Comparison of ENCODE assay signal across 10 mouse cellular contexts in the genomic region with DNA sequence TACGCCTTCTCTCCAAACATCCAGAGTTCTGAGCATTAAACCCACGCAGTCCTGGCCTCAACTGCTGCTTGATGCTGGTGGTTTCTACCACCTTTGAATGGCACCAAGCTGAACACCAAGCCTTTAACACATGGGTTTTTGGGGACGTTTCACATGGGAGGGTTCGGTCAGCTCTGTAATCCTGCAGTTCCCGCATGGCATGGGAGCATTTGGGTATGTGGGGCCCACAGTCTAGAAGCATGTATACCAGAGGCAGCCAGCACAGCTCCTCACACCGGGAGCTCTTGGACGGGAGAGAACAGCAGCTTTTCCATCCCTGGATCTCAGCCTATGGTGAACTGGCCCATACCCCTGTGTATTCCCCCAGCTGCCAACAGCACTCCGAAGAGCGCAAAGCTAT.
"Had no signal": no experiment of that assay in that cellular context is flagged by ENCODE, and none has a peak within 500 bp of the region (broad histone marks: within the 10 kb centered on the region; RNA-seq: fewer than 3 reads in every experiment).

No protein-coding gene starts in this region.

- DNase-seq: lung, adult 18-20 months; lung, embryonic 14.5 days; lung, postnatal 10 days; lung, postnatal 4 days; midbrain, embryonic 14.5 days; retina, postnatal 1 day; right cerebral cortex, adult 18-20 months; thymus, adult 2 months; thymus, postnatal 25 days had no signal

- ATAC-seq: midbrain, embryonic 16.5 days had no signal
